Mouse (Mus musculus): ENCODE results near the gene Prdm11. TPM values are rescaled to one million over a fixed set of nuclear protein-coding genes. Genes with fewer than 3 reads are reported as not detected.
A peak's percentile ranks its signal among the peaks of the same experiment; 100 is the strongest.

Gene Prdm11
- total RNA-seq, 2 experiments from 2014 or later = 21.1 to 22.5 TPM

- no peak for DNase-seq (ENCODE audit: low spot score in 2 of 2)
Measured at GRCm38 (mm10) chr2:92971069-92971468, 74.9 kb downstream of the Prdm11 start.

- DNase-seq (ENCODE audit: low spot score in 2 of 2) = no peak
Measured at GRCm38 (mm10) chr2:92967839-92968166, 78.2 kb downstream of the Prdm11 start.

GRCm38 (mm10) chr2:92967032-92967838, 78.7 kb downstream of the Prdm11 start:
- no peak for DNase-seq (ENCODE audit: low spot score in 2 of 2)

GRCm38 (mm10) chr2:92966257-92966656, 79.7 kb downstream of the Prdm11 start:
- no peak for DNase-seq (ENCODE audit: low spot score in 2 of 2)

GRCm38 (mm10) chr2:92964345-92964744, 81.6 kb downstream of the Prdm11 start:
- DNase-seq (ENCODE audit: low spot score in 2 of 2) = no peak

- DNase-seq (ENCODE audit: low spot score in 2 of 2) = no peak
Measured at GRCm38 (mm10) chr2:92958640-92959039, 87.3 kb downstream of the Prdm11 start.

GRCm38 (mm10) chr2:92956943-92957342, 89.0 kb downstream of the Prdm11 start:
- DNase-seq (ENCODE audit: low spot score in 2 of 2) = no peak

GRCm38 (mm10) chr2:92954404-92955114, 91.4 kb downstream of the Prdm11 start:
- DNase-seq (ENCODE audit: low spot score in 2 of 2) = peak; percentile 74 to 82

GRCm38 (mm10) chr2:92953450-92953849, 92.5 kb downstream of the Prdm11 start:
- DNase-seq (ENCODE audit: low spot score in 2 of 2) = no peak

GRCm38 (mm10) chr2:92949518-92949917, 96.4 kb downstream of the Prdm11 start:
- no peak for DNase-seq (ENCODE audit: low spot score in 2 of 2)

GRCm38 (mm10) chr2:92948699-92949300, 97.2 kb downstream of the Prdm11 start:
- DNase-seq (ENCODE audit: low spot score in 2 of 2) = no peak

- DNase-seq (ENCODE audit: low spot score in 2 of 2) = peak; percentile 40 to 58
Measured at GRCm38 (mm10) chr2:92947981-92948698, 97.8 kb downstream of the Prdm11 start.

GRCm38 (mm10) chr2:92945824-92946598, 100.0 kb downstream of the Prdm11 start:
- no peak for DNase-seq (ENCODE audit: low spot score in 2 of 2)

- no peak for DNase-seq (ENCODE audit: low spot score in 2 of 2)
Measured at GRCm38 (mm10) chr2:92945125-92945746, 100.7 kb downstream of the Prdm11 start.

GRCm38 (mm10) chr2:92944356-92944755, 101.6 kb downstream of the Prdm11 start:
- DNase-seq (ENCODE audit: low spot score in 2 of 2) = no peak

- DNase-seq (ENCODE audit: low spot score in 2 of 2) = no peak
Measured at GRCm38 (mm10) chr2:92943406-92943805, 102.6 kb downstream of the Prdm11 start.

- DNase-seq (ENCODE audit: low spot score in 2 of 2) = no peak
Measured at GRCm38 (mm10) chr2:92941463-92941862, 104.5 kb downstream of the Prdm11 start.

- DNase-seq (ENCODE audit: low spot score in 2 of 2) = no peak
Measured at GRCm38 (mm10) chr2:92940963-92941362, 105.0 kb downstream of the Prdm11 start.

GRCm38 (mm10) chr2:92938827-92939226, 107.1 kb downstream of the Prdm11 start:
- no peak for DNase-seq (ENCODE audit: low spot score in 2 of 2)

GRCm38 (mm10) chr2:92938063-92938462, 107.9 kb downstream of the Prdm11 start:
- DNase-seq (ENCODE audit: low spot score in 2 of 2) = no peak

All from left cerebral cortex, adult 18-20 months (tissue).